ENCODE assay signal across 28 mouse cellular contexts in the genomic region with DNA sequence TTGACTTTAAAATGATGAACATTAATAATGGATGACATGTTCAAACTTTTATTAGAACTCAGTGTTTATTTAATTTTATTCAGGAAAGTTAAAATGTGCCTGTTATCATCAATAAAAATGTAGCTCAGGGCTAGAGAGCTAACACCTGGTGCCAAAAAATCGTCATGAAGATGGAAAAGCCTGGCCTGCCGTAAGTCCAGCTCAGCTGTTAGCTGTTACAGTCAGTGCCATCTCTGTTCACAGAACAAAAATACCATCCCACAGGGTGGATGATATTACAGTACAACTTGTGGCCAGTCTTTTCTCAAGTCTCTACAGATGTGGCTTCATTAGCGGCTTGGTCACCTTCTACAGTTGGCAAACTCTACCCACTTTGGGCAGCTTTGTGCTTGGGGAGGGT.
"Had no signal": no experiment of that assay in that cellular context is flagged by ENCODE, and none has a peak within 500 bp of the region (broad histone marks: within the 10 kb centered on the region; RNA-seq: fewer than 3 reads in every experiment).

No protein-coding gene starts in this region.

- H3K36me3 ChIP-seq: embryonic facial prominence, embryonic 15.5 days had no signal

- DNase-seq: cerebellum, adult 18-20 months; cerebellum, adult 2 months; cerebellum, adult 8-10 months; cerebellum, adult 9-10 months; cerebellum, adult 9-11 months; cerebellum, postnatal 10 days; cerebellum, postnatal 14 days; cerebellum, postnatal 25 days; cerebellum, postnatal 36 days; embryo, embryonic 11 days; forebrain, postnatal 0 days; gastrocnemius, adult 2 months; gastrocnemius, postnatal 10 days; gastrocnemius, postnatal 14 days; gastrocnemius, postnatal 36 days; heart, adult 11 months; heart, adult 18-20 months had no signal

- H3K4me2 ChIP-seq: embryonic facial prominence, embryonic 12.5 days; embryonic facial prominence, embryonic 13.5 days; embryonic facial prominence, embryonic 15.5 days; forebrain, embryonic 12.5 days; forebrain, embryonic 13.5 days; forebrain, embryonic 15.5 days had no signal

- H3K9ac ChIP-seq: embryonic facial prominence, embryonic 12.5 days; embryonic facial prominence, embryonic 13.5 days; embryonic facial prominence, embryonic 15.5 days; forebrain, embryonic 12.5 days; forebrain, embryonic 13.5 days; forebrain, embryonic 15.5 days; forebrain, postnatal 0 days had no signal

- ATAC-seq: forebrain, embryonic 13.5 days; forebrain, embryonic 14.5 days; forebrain, embryonic 15.5 days; forebrain, embryonic 16.5 days had no signal

- H3K9me3 ChIP-seq: embryonic facial prominence, embryonic 10.5 days; embryonic facial prominence, embryonic 12.5 days; embryonic facial prominence, embryonic 13.5 days; embryonic facial prominence, embryonic 15.5 days; forebrain, embryonic 10.5 days; forebrain, embryonic 12.5 days; forebrain, embryonic 13.5 days; forebrain, embryonic 15.5 days had no signal

- H3K4me3 ChIP-seq: embryonic facial prominence, embryonic 10.5 days; embryonic facial prominence, embryonic 12.5 days; embryonic facial prominence, embryonic 13.5 days; embryonic facial prominence, embryonic 15.5 days; erythroblast, embryonic 14.5 days; forebrain, embryonic 10.5 days; forebrain, embryonic 12.5 days; forebrain, embryonic 13.5 days; forebrain, embryonic 15.5 days; gastrocnemius, adult 2 months had no signal

- H3K27me3 ChIP-seq: embryonic facial prominence, embryonic 12.5 days; embryonic facial prominence, embryonic 13.5 days; embryonic facial prominence, embryonic 15.5 days; forebrain, embryonic 12.5 days; forebrain, embryonic 13.5 days; forebrain, embryonic 15.5 days had no signal

- H3K27ac ChIP-seq: embryonic facial prominence, embryonic 10.5 days; embryonic facial prominence, embryonic 12.5 days; embryonic facial prominence, embryonic 13.5 days; embryonic facial prominence, embryonic 15.5 days; forebrain, embryonic 10.5 days; forebrain, embryonic 12.5 days; forebrain, embryonic 13.5 days; forebrain, embryonic 15.5 days; gastrocnemius, adult 2 months had no signal
